Mouse (Mus musculus): ENCODE results near the gene Fggy. TPM values are rescaled to one million over a fixed set of nuclear protein-coding genes. Genes with fewer than 3 reads are reported as not detected.

Fggy gene
- total RNA-seq, 2 experiments from 2014 or later: 8.3 to 9.2 TPM

DNA sequence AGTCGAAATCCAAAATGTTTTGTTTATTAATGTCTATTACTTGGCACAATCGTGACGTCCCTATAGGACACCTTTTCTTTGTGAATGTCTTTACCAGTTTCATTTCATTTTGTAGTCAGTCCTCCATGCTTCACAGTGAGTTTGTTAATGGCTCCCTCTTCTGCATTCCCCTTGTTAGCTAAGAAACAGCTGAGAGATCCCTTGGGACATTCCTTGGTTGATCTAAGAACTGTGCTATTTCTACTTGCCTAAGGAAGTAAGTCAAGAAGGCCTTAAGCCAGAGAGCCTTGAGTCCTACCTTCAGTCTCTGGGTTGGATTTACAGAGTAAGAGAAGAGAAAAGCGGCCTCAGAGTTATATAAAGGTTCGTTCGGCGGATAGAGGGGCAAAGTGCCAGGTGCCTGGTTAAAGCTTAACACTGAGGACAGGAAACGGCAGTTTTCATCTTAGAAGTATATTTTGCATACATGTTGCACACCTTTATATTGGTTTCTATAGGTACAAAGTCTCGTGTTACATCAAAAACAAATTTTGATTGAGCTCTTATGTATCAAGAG lies 376.6 kb downstream of the Fggy start:
- intact Hi-C loops (cut with DNase I): no loop called here
- DNase-seq: no peak

DNA sequence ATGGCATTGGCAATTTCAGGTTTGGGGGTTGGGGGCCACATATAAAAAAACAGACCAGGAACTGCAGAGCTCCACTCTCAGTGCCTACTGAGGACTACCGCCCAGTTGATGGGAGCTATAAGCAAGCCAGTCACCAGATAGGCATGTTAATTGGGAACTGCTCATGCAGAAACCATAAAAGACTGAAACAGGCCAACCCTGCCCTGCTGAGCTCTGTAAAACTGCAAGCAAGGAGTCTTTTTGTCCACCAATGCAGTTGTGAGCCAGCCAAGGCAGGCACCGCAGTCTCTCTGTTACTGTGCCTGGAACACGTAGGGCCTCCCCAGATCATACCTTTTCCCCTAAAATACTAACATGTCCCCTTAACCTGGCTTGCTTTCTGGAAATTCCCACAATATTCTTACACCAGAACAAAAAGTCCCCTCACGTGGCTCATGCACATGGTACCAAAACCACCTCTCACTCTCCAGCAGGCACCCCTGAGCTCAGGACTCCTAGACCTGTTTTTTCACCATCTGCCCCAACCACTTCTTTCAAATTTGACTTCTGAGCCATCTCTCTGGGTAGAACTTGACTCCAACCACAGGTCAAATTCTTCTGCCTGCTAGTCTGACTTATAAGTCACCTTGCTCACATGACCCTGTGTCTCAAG lies 377.2 kb downstream of the Fggy start:
- intact Hi-C loops (cut with DNase I): no loop called here

DNA sequence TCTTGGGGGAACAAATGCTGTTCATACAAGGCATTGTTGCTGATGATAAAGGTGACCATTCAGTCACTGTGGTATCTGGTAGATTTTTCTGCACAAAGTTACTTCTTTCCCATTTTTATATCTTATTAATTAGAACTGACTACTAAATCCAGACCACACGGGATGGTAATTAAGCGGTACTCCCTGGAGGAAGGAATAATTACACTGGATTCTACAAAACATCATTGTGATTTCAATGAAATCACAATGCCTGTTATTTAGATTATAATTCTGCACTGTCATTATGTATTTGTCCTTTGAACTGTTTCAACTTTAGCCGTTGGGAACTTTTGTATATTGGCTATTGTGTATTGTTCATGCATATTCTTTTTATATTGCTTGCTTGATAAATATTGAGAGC lies 381.4 kb downstream of the Fggy start:
- intact Hi-C loops (cut with DNase I): no loop called here

More for the DNA sequence above, 377.2 kb downstream of the Fggy start:
- DNase-seq: no peak

DNA sequence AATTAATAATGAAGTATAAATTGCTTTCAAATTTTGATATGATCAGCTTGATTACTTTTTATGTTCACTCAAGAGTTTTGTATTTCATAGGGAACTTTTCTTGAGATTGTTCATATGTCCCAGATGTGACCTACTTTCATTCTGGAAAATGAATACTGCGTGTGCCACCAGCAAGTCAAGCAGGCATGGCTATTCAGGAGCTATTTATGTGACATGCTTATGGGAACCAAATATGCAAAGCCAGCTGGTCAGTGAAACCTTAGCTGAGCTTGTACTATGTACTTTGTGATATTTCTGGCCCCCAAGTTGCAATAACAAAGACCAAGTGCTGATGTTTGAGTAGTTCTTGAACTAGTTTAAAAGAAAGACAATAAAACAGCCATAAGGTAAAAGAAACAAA lies 390.6 kb downstream of the Fggy start:
- intact Hi-C loops (cut with DNase I): no loop called here
- no peak for DNase-seq

More for the DNA sequence above, 381.4 kb downstream of the Fggy start:
- DNase-seq: no peak

DNA sequence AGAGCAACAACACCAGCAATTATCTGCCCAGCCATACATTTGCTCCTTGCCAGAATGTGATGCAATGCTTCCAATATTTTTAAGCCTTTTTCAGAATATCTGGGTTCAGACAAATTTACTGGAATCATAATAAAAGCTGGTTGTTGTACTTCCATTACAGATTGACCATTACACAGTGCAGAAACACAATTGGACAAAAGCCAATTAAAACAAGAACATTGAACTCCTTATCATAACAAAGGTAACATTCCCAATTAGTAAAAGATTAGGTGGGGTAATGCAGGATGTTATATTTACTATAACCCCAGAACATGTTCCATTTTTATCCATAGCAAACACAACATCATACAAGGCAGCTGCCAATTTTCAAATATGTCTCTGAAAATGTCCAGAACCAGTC lies 396.0 kb downstream of the Fggy start:
- no peak for DNase-seq
- intact Hi-C loops (cut with DNase I): no loop called here

DNA sequence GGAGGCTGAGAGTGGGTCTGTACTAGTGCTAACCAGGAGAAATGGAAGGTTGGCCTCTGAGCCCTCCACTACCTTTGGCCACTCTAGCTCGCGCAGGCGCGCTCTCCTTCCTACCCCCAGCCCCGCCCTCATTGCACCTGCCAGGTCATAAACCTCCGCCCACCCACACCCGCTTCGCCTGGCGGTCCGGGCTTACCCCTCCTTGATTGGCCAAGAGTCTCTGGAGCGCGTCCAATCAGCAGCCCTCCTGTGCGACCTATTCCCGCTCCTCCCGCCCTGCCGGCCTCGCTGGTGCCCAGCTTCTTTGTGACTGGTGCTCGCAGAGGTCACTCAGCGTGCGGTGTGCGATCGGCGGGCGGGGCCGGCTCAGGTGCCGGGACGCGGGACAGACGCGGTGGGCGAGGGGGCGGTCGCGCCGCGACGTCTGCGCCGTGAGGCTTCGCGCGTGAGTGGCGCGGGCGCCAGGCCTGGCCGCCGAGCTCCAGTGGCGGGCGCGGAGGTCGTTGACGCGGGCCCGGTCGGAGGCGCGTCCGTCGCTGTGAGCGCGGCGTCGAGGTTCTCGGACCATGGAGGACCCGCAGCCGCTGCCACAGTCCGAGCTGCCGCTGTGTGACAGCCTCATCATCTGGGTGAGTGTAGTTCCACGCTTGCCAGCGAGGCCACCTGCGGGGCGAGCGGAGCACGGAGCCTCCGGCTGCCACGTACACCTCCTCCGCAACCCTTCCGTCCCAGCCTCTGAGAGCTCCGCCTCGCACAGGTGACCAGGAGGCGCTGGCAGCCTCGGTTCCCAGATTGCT lies 409.8 kb downstream of the Fggy start, which contains the start of gene Hook1:
Gene Hook1, plus strand, starts transcription at position 313 of the 797 bp plus-strand sequence.
- intact Hi-C loops (cut with DNase I): no loop called here
- DNase-seq: peak; percentile 98
